Mouse (Mus musculus) embryonic facial prominence, embryonic 15.5 days (tissue): ENCODE data around the gene Atg2b. TPM values are rescaled to one million over a fixed set of nuclear protein-coding genes. Genes with fewer than 3 reads are reported as not detected.

Experiments used
- ATAC-seq: fragments of 200-750 bp; cut with Nextera tagmentation; 2 replicates; pipeline ENCODE4 v1.8.0; 2017; ENCODE audit warnings: low read depth, moderate TSS enrichment; ENCODE audit not compliant: insufficient number of reproducible peaks, low FRiP score, low TSS enrichment
- H3K27ac ChIP-seq: fragments of 300-500 bp; sonication (generic); replicated peaks from 2 replicates; pipeline ENCODE4 v1.5.1; 2015; ENCODE audit warnings: mild to moderate bottlenecking, inconsistent platforms
- H3K27me3 ChIP-seq: fragments of 300-500 bp; sonication (generic); 2 replicates; pipeline ENCODE4 v1.6.1; 2015; ENCODE audit warnings: inconsistent platforms
- H3K36me3 ChIP-seq: fragments of 300-500 bp; sonication (generic); 2 replicates; pipeline ENCODE4 v1.6.1; 2015; ENCODE audit warnings: mild to moderate bottlenecking, inconsistent platforms
- H3K4me1 ChIP-seq: fragments of 300-500 bp; sonication (generic); 2 replicates; pipeline ENCODE4 v1.6.1; 2015; ENCODE audit warnings: inconsistent platforms
- H3K4me2 ChIP-seq: fragments of 300-500 bp; sonication (generic); replicated peaks from 2 replicates; pipeline ENCODE4 v1.6.1; 2015; ENCODE audit warnings: mild to moderate bottlenecking, inconsistent platforms
- H3K4me3 ChIP-seq: fragments of 300-500 bp; sonication (generic); replicated peaks from 2 replicates; pipeline ENCODE4 v1.5.1; 2015; ENCODE audit warnings: mild to moderate bottlenecking, inconsistent platforms
- H3K9ac ChIP-seq: fragments of 300-500 bp; sonication (generic); 2 replicates; pipeline ENCODE4 v1.6.1; 2015; ENCODE audit warnings: inconsistent platforms
- H3K9me3 ChIP-seq: fragments of 300-500 bp; sonication (generic); replicated peaks from 2 replicates; pipeline ENCODE4 v1.6.1; 2016; ENCODE audit warnings: inconsistent platforms
- WGBS: fragments of 180-500 bp; shearing (Covaris S2); methylation state at CpG from one replicate; pipeline ENCODE4 v1.1.7; 2015; 5-methylcytosine and 5-hydroxymethylcytosine counted together
- polyA plus RNA-seq: library from polyadenylated mRNA; unstranded; fragments of >200 nt; fragmentation: Nextera tagmentation; extraction: Ambion mirVana; gene quantifications from 2 replicates; pipeline ENCODE4 v1.2.1, GENCODE M21; 2015

Atg2b gene
- polyA plus RNA-seq, 1 experiment from 2014 or later: 12.8 TPM

- no peaks in the 10 kb centered on the region for H3K9me3 ChIP-seq
- peak within 1 kb of the TSS; percentile 42 for H3K4me2 ChIP-seq
- H3K27me3 ChIP-seq: no peaks in the 10 kb centered on the region
- ATAC-seq: peak; percentile 80
- no peak within 1 kb of the TSS; the same call in 1 of the 2 replicates for H3K9ac ChIP-seq
- no peak within 1 kb of the TSS for H3K27ac ChIP-seq
- peaks cover 11% of the 10 kb centered on the region for H3K36me3 ChIP-seq
- peaks cover 7% of the 10 kb centered on the region; the same call in 1 of the 2 replicates for H3K4me1 ChIP-seq
- H3K4me3 ChIP-seq: peak within 1 kb of the TSS; percentile 7; the same call in 1 of the 2 replicates
- WGBS: 12% methylated on average over 22 of the region's 22 CpGs
Observed at GRCm38 (mm10) chr12:105705799-105706487, 20.9 kb upstream of the Atg2b start, which contains the start of gene Ak7. Gene Ak7, plus strand, starts transcription at chr12:105705976.

GRCm38 (mm10) chr12:105700433-105700832 lies 15.4 kb upstream of the Atg2b start:
- peaks cover 25% of the 10 kb centered on the region for H3K36me3 ChIP-seq
- H3K4me1 ChIP-seq: peaks cover 2% of the 10 kb centered on the region; the same call in 1 of the 2 replicates
- H3K9ac ChIP-seq: no peak overlapping the region
- H3K9me3 ChIP-seq: no peaks in the 10 kb centered on the region
- no peak overlapping the region for H3K4me3 ChIP-seq
- H3K4me2 ChIP-seq: no peak overlapping the region
- WGBS: 95% methylated on average over 12 of the region's 12 CpGs
- H3K27ac ChIP-seq: no peak overlapping the region
- H3K27me3 ChIP-seq: no peaks in the 10 kb centered on the region
- no peak for ATAC-seq

DNA sequence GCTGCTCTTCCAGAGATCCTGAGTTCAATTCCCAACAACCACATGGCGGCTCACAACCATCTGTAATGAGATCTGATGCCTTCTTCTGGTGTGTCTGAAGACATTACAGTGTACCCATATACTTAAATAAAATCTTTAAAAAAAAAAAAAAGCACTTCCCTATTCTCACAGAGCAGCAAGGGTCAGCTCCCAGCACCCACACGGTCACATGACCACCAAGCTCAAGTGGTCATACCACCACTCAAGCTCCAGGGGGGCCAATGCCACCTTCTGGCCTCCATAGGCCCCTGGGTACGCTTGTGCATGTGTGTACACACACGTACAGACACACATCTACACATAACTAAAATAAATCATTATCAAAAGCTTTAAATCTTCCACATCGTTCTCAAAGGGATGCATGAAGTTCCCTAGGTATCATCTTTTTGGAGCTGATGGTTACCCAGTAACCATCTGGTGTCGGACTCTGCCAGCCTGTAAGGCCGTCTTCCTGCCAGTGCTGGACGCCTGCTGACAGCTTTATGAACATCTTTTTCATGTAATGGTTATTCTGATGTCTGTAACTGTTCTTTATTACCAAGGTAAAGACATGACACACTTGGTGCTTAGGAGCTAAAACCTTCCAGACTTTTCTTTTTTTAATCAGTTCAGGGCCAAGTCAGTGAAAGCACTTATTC lies 12.2 kb upstream of the Atg2b start:
- Histone ChIP-seq H3K27ac (no peak overlapping the region), H3K4me1 (no peaks in the 10 kb centered on the region), H3K27me3 (no peaks in the 10 kb centered on the region), H3K36me3 (peaks cover 31% of the 10 kb centered on the region), H3K9me3 (no peaks in the 10 kb centered on the region), H3K9ac (no peak overlapping the region), H3K4me3 (no peak overlapping the region), H3K4me2 (no peak overlapping the region)
- ATAC-seq: no peak
- 86% methylated on average over 8 of the region's 8 CpGs for WGBS

GRCm38 (mm10) chr12:105695848-105696247 lies 10.8 kb upstream of the Atg2b start:
- 84% methylated on average over 7 of the region's 7 CpGs for WGBS
- Histone ChIP-seq H3K27me3 (no peaks in the 10 kb centered on the region), H3K36me3 (peaks cover 25% of the 10 kb centered on the region), H3K9me3 (no peaks in the 10 kb centered on the region), H3K9ac (no peak overlapping the region), H3K4me2 (no peak overlapping the region), H3K4me3 (no peak overlapping the region), H3K4me1 (no peaks in the 10 kb centered on the region), H3K27ac (no peak overlapping the region)
- ATAC-seq: no peak

DNA sequence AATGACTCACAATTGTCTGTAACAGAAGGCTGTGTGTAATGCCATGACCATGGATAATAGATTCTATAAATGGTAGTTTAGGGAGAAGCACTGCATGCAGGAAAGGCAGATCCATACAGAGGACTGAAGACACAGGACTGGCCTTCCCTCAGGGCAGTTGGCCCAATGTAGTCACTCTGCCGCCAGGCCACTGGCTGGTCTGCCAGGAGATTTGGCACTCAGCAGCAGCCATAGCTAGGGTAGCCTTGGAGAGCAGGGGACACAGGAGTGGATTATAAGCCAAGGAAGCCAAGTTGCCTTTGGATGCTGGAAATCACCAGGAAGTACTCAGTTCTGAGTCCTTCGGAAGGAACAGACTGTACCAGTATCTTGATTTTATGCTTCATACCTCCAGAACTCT lies 9.0 kb upstream of the Atg2b start:
- H3K9me3 ChIP-seq: no peaks in the 10 kb centered on the region
- H3K27ac ChIP-seq: no peak overlapping the region
- no peak overlapping the region for H3K9ac ChIP-seq
- H3K36me3 ChIP-seq: peaks cover 30% of the 10 kb centered on the region
- no peak overlapping the region for H3K4me2 ChIP-seq
- no peaks in the 10 kb centered on the region for H3K27me3 ChIP-seq
- H3K4me3 ChIP-seq: no peak overlapping the region
- no peak for ATAC-seq
- no peaks in the 10 kb centered on the region for H3K4me1 ChIP-seq
- WGBS: 85% methylated on average over 2 of the region's 2 CpGs

- H3K27ac ChIP-seq: no peak overlapping the region
- H3K4me2 ChIP-seq: no peak overlapping the region
- ATAC-seq: no peak
- WGBS: 90% methylated on average over 13 of the region's 13 CpGs
- H3K27me3 ChIP-seq: no peaks in the 10 kb centered on the region
- H3K9ac ChIP-seq: no peak overlapping the region
- no peaks in the 10 kb centered on the region for H3K9me3 ChIP-seq
- peaks cover 30% of the 10 kb centered on the region for H3K36me3 ChIP-seq
- no peak overlapping the region for H3K4me3 ChIP-seq
- peaks cover 11% of the 10 kb centered on the region for H3K4me1 ChIP-seq
Observed at GRCm38 (mm10) chr12:105689435-105689834, 4.4 kb upstream of the Atg2b start.

DNA sequence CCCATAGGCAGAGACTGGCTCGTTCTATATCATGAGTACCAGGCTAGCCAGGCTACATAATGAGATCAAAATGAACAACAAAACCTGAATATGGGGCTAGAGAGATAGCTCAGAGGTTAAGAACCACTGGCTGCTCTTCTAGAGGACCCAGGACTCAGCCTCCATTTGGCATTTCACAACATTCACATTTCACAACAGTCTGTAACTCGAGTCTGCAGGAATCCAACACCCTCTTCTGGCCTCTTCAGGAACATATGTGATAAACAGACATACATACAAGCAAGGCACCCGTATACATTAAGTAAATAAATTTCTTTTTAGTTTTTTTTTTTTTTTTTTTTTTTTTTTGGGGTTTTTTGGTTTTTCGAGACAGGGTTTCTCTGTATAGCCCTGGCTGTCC lies 3.5 kb upstream of the Atg2b start:
- no peak for ATAC-seq
- WGBS: 86% methylated on average over 4 of the region's 4 CpGs
- no peaks in the 10 kb centered on the region for H3K9me3 ChIP-seq

DNA sequence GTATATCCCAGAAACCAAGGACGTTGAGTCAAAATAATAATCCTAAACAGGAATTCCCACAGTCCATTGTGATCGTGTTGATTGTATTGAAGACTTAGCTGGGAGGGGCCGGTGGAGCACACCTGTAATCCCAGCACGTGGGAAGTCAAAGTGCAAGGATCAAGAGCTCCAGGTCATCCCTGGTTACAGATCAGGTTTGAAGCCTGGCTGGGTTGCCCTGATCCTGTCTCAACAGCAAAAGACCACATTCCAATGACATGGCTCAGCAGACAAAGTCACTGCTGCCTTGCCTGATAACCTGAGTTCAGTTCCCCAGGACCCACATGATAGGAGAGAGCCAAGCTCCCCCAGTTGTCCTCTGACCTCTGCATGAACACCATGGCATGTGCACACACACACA lies 2.4 kb upstream of the Atg2b start:
- no peak overlapping the region for H3K4me2 ChIP-seq
- no peak overlapping the region for H3K9ac ChIP-seq
- no peaks in the 10 kb centered on the region for H3K9me3 ChIP-seq
- H3K4me1 ChIP-seq: peaks cover 23% of the 10 kb centered on the region
- H3K27ac ChIP-seq: no peak overlapping the region
- no peak for ATAC-seq
- WGBS: 80% methylated on average over 4 of the region's 4 CpGs
- H3K4me3 ChIP-seq: no peak overlapping the region
- peaks cover 24% of the 10 kb centered on the region for H3K36me3 ChIP-seq
- H3K27me3 ChIP-seq: no peaks in the 10 kb centered on the region

More for the DNA sequence above, 3.5 kb upstream of the Atg2b start:
- Histone ChIP-seq H3K4me3 (no peak overlapping the region), H3K27ac (no peak overlapping the region), H3K27me3 (no peaks in the 10 kb centered on the region), H3K4me2 (no peak overlapping the region), H3K4me1 (peaks cover 13% of the 10 kb centered on the region), H3K9ac (no peak overlapping the region), H3K36me3 (peaks cover 30% of the 10 kb centered on the region)

- Histone ChIP-seq H3K27ac (no peak overlapping the region), H3K9ac (no peak overlapping the region), H3K4me1 (peaks cover 26% of the 10 kb centered on the region), H3K27me3 (no peaks in the 10 kb centered on the region), H3K4me2 (no peak overlapping the region), H3K36me3 (peaks cover 21% of the 10 kb centered on the region), H3K4me3 (peak overlapping the region; percentile 96; the same call in 1 of the 2 replicates), H3K9me3 (no peaks in the 10 kb centered on the region)
- 77% methylated on average over 3 of the region's 3 CpGs for WGBS
- ATAC-seq: no peak
Observed at GRCm38 (mm10) chr12:105686791-105687190, 1.8 kb upstream of the Atg2b start.

GRCm38 (mm10) chr12:105683933-105684901 lies 794 bp downstream of the Atg2b start, which contains the start of gene Gskip:
Gene Gskip, plus strand, starts transcription at chr12:105684829.
- 1% methylated on average over 41 of the region's 41 CpGs for WGBS
- Histone ChIP-seq H3K4me1 (peaks cover 26% of the 10 kb centered on the region), H3K4me3 (peak within 1 kb of the TSS; percentile 96), H3K4me2 (peak within 1 kb of the TSS; percentile 71), H3K36me3 (peaks cover under 1% of the 10 kb centered on the region), H3K9me3 (no peaks in the 10 kb centered on the region), H3K27me3 (no peaks in the 10 kb centered on the region), H3K9ac (peak within 1 kb of the TSS; percentile 92), H3K27ac (peak within 1 kb of the TSS; percentile 91)
- ATAC-seq: peak; percentile 27

DNA sequence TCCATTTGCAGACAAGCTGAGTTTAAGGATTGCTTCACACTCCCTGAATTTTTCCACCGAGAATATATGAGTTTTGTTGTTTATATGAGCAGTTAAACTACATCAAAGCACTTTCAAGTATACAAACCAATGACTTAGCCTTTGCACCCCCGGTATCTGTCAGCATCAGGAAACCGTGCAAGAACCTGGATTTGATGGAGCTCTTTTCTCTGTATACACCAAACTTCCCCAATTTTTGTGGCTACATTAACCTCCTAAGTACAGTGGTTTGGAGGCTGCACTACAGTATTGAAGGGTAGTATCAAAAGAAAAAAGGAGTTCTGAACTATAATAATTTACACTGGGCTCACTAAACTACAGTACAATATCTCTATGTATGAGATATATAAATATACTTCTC lies 6.2 kb downstream of the Atg2b start:
- H3K9me3 ChIP-seq: no peaks in the 10 kb centered on the region

More for the DNA sequence above, 6.2 kb downstream of the Atg2b start:
- Histone ChIP-seq H3K9ac (no peak overlapping the region), H3K27ac (no peak overlapping the region), H3K4me2 (no peak overlapping the region), H3K4me1 (peaks cover 15% of the 10 kb centered on the region), H3K27me3 (no peaks in the 10 kb centered on the region), H3K36me3 (peaks cover 20% of the 10 kb centered on the region), H3K4me3 (no peak overlapping the region)
- ATAC-seq: no peak
- 85% methylated on average over 3 of the region's 3 CpGs for WGBS
